Mouse (Mus musculus) neural tube, embryonic 11.5 days (tissue): ENCODE measurements around the gene Tnxb. TPM values are rescaled to one million over a fixed set of nuclear protein-coding genes. Genes with fewer than 3 reads are reported as not detected.
A peak's percentile ranks its signal among the peaks of the same experiment; 100 is the strongest.

Experiments used
- ATAC-seq: fragments of 200-750 bp; cut with Nextera tagmentation; 2 replicates; pipeline ENCODE4 v1.8.0; 2017; ENCODE audit warnings: moderate number of reproducible peaks, mild to moderate bottlenecking, moderate TSS enrichment, moderate library complexity; ENCODE audit not compliant: insufficient read depth, low FRiP score, low TSS enrichment
- DNase-seq: peaks from one replicate; pipeline ENCODE4 v3.0.0-alpha.2; 2015; ENCODE audit warnings: low spot score
- H3K27ac ChIP-seq: fragments of 300-500 bp; sonication (generic); 2 replicates; pipeline ENCODE4 v1.5.1; 2014; ENCODE audit warnings: low read depth, mild to moderate bottlenecking, low read length
- H3K27me3 ChIP-seq: fragments of 300-500 bp; sonication (generic); 2 replicates; pipeline ENCODE4 v1.6.1; 2014; ENCODE audit warnings: mild to moderate bottlenecking, low read length, mixed read lengths; ENCODE audit not compliant: control insufficient read depth, insufficient read depth
- H3K36me3 ChIP-seq: fragments of 300-500 bp; sonication (generic); 2 replicates; pipeline ENCODE4 v1.6.1; 2014; ENCODE audit warnings: mild to moderate bottlenecking, low read length, moderate library complexity, mixed read lengths; ENCODE audit not compliant: control insufficient read depth, insufficient read depth
- H3K4me1 ChIP-seq: fragments of 300-500 bp; sonication (generic); 2 replicates; pipeline ENCODE4 v1.6.1; 2014; ENCODE audit warnings: low read length, mixed read lengths; ENCODE audit not compliant: control insufficient read depth, insufficient read depth
- H3K4me2 ChIP-seq: fragments of 300-500 bp; sonication (generic); 2 replicates; pipeline ENCODE4 v1.6.1; 2014; ENCODE audit warnings: low read depth, mild to moderate bottlenecking, moderate library complexity
- H3K4me3 ChIP-seq: fragments of 300-500 bp; sonication (generic); 2 replicates; pipeline ENCODE4 v1.5.1; 2014; ENCODE audit warnings: low read depth, low read length
- H3K9ac ChIP-seq: fragments of 300-500 bp; sonication (generic); 2 replicates; pipeline ENCODE4 v1.6.1; 2014; ENCODE audit warnings: mild to moderate bottlenecking, low read length
- H3K9me3 ChIP-seq: fragments of 300-500 bp; sonication (generic); 2 replicates; pipeline ENCODE4 v1.6.1; 2016; ENCODE audit warnings: low read length; ENCODE audit not compliant: control insufficient read depth
- WGBS: fragments of 180-500 bp; shearing (Covaris S2); extraction: QIAGEN DNeasy Blood & Tissue Kit; methylation state at CpG from one replicate; pipeline ENCODE4 v1.1.7; 2014; 5-methylcytosine and 5-hydroxymethylcytosine counted together
- polyA plus RNA-seq: library from polyadenylated mRNA; unstranded; fragments of >200 nt; fragmentation: Nextera tagmentation; extraction: Ambion mirVana; gene quantifications from 2 replicates; pipeline ENCODE4 v1.2.1, GENCODE M21; 2014

Gene Tnxb
- polyA plus RNA-seq, 1 experiment from 2014 or later: 0.03 TPM

GRCm38 (mm10) chr17:34659897-34660214 is 10.5 kb upstream of the Tnxb start:
- Histone ChIP-seq H3K9ac (no peak overlapping the region), H3K27ac (no peak overlapping the region), H3K9me3 (no peaks in the 10 kb centered on the region), H3K4me1 (no peaks in the 10 kb centered on the region), H3K4me3 (no peak overlapping the region), H3K4me2 (no peak overlapping the region), H3K36me3 (no peaks in the 10 kb centered on the region), H3K27me3 (peaks cover 11% of the 10 kb centered on the region)
- ATAC-seq: no peak
- 64% methylated on average over 3 of the region's 3 CpGs for WGBS
- no peak for DNase-seq

DNA sequence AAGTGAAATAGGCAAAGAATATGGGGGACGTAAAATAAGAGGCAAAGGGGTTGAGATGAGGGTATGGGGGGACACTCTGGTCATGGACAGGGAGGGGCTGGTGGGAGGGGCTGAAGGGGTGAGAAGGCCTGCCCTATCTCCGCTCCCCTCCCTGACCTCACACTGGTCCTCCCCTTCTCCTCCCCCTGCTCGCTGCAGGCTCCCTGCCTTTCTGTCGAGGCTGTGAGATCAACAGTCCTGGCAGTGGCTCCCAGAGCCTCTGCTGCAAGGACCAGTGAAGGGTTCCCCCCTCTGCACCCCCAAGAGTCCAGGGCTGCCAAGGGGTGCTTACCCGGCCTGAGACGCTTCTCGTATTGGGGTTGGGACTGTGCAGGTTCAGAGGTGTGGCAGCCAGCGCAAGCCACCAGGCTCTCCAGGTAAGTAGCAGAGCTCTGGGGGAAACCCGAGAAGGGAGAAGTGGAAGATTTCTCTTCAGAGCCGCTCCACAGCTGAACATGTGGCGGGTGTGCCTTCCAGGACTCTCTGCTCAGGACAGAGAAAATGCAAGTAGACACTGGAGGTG is 10.0 kb upstream of the Tnxb start:
- H3K27ac ChIP-seq: no peak overlapping the region
- no peaks in the 10 kb centered on the region for H3K9me3 ChIP-seq
- peaks cover 11% of the 10 kb centered on the region for H3K27me3 ChIP-seq
- no peak overlapping the region for H3K9ac ChIP-seq
- no peaks in the 10 kb centered on the region for H3K4me1 ChIP-seq
- no peak overlapping the region for H3K4me3 ChIP-seq
- DNase-seq (no peak), ATAC-seq (no peak)
- H3K36me3 ChIP-seq: no peaks in the 10 kb centered on the region
- 35% methylated on average over 11 of the region's 11 CpGs for WGBS
- no peak overlapping the region for H3K4me2 ChIP-seq

- peaks cover 11% of the 10 kb centered on the region for H3K27me3 ChIP-seq
- H3K4me3 ChIP-seq: no peak overlapping the region
- DNase-seq (no peak), ATAC-seq (no peak)
- no peaks in the 10 kb centered on the region for H3K4me1 ChIP-seq
- H3K9ac ChIP-seq: no peak overlapping the region
- H3K36me3 ChIP-seq: no peaks in the 10 kb centered on the region
- no peaks in the 10 kb centered on the region for H3K9me3 ChIP-seq
- WGBS: 9% methylated on average over 19 of the region's 19 CpGs
- H3K27ac ChIP-seq: no peak overlapping the region
- no peak overlapping the region for H3K4me2 ChIP-seq
These were observed 9.2 kb upstream of the Tnxb start for GRCm38 (mm10) chr17:34661121-34661591.

DNA sequence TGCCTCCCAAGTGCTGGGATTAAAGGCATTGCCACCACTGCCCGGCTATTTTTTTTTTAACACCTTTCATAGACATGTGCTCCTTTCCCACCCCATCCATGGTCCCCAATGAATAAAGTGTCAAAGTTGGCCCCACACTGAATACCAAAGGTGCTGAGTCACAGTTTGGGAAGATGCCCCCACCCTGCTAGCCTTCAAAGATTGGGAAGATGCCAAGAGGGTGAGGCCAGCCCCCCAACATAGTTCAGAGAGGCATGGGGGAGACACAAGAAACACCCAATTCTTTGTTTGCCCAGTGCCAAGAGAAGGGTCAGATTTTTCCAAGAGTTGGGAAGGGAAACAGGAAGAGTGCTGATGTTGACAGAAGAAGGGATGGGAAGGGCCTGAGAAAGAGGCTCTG is 7.9 kb upstream of the Tnxb start:
- no peak overlapping the region for H3K4me2 ChIP-seq
- H3K36me3 ChIP-seq: no peaks in the 10 kb centered on the region
- no peaks in the 10 kb centered on the region for H3K9me3 ChIP-seq
- DNase-seq (no peak), ATAC-seq (no peak)
- H3K4me3 ChIP-seq: no peak overlapping the region
- no peak overlapping the region for H3K27ac ChIP-seq
- WGBS: 81% methylated on average over 1 of the region's 1 CpGs
- no peak overlapping the region for H3K9ac ChIP-seq
- peaks cover 11% of the 10 kb centered on the region for H3K27me3 ChIP-seq
- H3K4me1 ChIP-seq: no peaks in the 10 kb centered on the region

DNA sequence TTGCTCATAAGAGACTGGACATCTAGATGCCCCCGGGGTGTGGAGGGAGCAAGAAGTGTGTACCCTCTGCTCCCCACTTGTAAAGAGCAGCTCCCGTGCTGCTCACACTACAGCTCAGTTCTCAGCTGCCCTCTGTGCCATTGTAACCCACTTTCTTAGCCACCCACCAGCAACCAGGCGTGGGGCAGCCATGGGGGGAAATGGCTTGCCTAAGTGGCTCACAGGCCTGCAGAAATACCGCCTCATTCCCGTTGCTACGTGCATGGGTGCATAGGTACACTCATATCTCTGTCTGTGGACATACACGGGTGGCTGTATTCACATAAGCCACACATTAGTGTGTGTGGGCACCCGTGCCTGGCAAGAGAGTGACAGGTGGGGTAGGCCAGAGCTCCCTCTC is 7.4 kb upstream of the Tnxb start:
- H3K9me3 ChIP-seq: no peaks in the 10 kb centered on the region
- ATAC-seq (no peak), DNase-seq (no peak)
- H3K27me3 ChIP-seq: peaks cover 11% of the 10 kb centered on the region
- H3K27ac ChIP-seq: no peak overlapping the region
- H3K4me2 ChIP-seq: no peak overlapping the region
- H3K4me3 ChIP-seq: no peak overlapping the region
- H3K4me1 ChIP-seq: no peaks in the 10 kb centered on the region
- no peaks in the 10 kb centered on the region for H3K36me3 ChIP-seq
- 84% methylated on average over 8 of the region's 8 CpGs for WGBS
- no peak overlapping the region for H3K9ac ChIP-seq

DNA sequence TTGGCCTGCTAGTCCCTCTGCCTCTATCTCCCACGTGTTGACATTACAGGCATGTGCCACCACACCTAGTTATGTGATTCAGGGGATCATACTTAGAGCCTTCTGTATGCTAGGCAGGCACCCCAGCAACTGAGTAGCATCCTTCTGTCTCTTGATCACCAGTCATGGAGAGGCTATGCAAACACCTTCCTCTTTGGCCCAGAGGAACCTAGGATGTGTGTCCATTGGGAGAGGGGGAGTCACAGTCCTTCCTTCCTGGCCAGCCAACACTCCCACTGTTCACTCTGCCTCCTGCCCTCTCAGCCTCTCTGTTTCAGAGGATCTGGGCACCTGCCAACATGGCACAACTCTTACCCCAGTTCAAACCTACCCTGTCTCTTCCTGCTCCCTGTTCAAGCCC is 6.8 kb upstream of the Tnxb start:
- DNase-seq: no peak
- Histone ChIP-seq H3K36me3 (no peaks in the 10 kb centered on the region), H3K27ac (no peak overlapping the region), H3K27me3 (peaks cover 11% of the 10 kb centered on the region), H3K9me3 (no peaks in the 10 kb centered on the region), H3K4me3 (no peak overlapping the region), H3K4me1 (no peaks in the 10 kb centered on the region), H3K9ac (no peak overlapping the region), H3K4me2 (no peak overlapping the region)
- WGBS: 62% methylated on average over 1 of the region's 1 CpGs
- no peak for ATAC-seq

DNA sequence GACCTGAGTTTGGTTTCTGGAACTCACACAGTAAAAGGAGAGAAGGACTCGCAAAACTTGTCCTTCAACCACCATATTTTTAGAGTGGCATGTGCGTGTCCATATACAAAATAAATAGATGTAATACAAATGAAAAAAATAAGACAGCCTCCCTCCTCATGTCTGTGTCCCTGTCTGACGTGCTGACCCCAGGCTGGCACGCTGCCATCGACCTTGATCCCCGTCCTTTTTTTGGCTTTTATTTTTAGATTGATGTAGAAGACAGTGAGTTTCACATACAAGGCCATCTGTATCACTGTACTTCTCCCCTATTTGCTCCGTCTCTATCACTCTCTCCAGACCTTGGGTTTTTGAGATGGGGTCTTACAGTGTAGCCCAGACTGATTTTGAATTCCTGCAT is 5.9 kb upstream of the Tnxb start:
- no peaks in the 10 kb centered on the region for H3K36me3 ChIP-seq
- no peak overlapping the region for H3K4me3 ChIP-seq
- no peaks in the 10 kb centered on the region for H3K9me3 ChIP-seq
- no peak overlapping the region for H3K4me2 ChIP-seq
- H3K27ac ChIP-seq: no peak overlapping the region
- DNase-seq (no peak), ATAC-seq (no peak)
- H3K27me3 ChIP-seq: peaks cover 9% of the 10 kb centered on the region
- H3K4me1 ChIP-seq: no peaks in the 10 kb centered on the region
- H3K9ac ChIP-seq: no peak overlapping the region
- 83% methylated on average over 7 of the region's 7 CpGs for WGBS

DNA sequence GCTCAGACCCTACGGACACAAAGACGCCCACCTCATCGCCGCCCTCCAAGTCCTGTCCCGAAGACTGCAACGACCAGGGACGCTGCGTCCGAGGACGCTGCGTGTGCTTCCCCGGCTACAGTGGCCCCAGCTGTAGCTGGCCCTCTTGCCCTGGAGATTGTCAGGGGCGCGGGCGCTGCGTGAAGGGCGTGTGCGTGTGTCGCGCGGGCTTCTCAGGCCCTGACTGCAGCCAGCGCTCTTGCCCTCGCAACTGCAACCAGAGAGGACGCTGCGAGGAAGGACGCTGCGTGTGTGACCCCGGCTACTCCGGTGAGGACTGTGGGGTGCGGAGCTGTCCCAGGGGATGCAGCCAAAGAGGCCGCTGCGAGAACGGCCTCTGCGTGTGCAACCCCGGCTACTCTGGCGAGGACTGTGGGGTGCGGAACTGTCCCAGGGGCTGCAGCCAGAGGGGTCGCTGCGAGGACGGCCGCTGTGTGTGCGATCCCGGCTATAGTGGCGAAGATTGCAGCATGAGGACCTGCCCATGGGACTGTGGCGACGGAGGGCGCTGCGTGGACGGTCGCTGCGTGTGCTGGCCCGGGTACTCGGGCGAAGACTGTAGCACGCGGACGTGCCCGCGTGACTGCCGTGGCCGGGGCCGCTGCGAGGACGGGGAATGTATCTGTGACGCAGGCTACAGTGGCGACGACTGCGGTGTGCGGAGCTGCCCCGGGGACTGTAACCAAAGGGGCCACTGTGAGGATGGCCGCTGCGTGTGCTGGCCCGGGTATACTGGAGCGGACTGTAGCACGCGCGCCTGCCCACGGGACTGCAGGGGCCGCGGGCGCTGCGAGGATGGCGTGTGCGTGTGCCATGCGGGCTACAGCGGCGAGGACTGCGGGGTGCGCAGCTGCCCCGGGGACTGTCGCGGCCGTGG is 1.1 kb downstream of the Tnxb start:
- peaks cover 43% of the 10 kb centered on the region for H3K27me3 ChIP-seq
- peak overlapping the region; percentile 33 for H3K9ac ChIP-seq
- no peaks in the 10 kb centered on the region for H3K36me3 ChIP-seq
- no peaks in the 10 kb centered on the region for H3K9me3 ChIP-seq
- peak overlapping the region; percentile 51 for H3K4me2 ChIP-seq
- H3K27ac ChIP-seq: no peak overlapping the region
- peak; percentile 48 for DNase-seq
- peaks cover 5% of the 10 kb centered on the region; the same call in 1 of the 2 replicates for H3K4me1 ChIP-seq
- H3K4me3 ChIP-seq: peak overlapping the region; percentile 30
- ATAC-seq: no peak; the same call in 1 of the 2 replicates
- 7% methylated on average over 82 of the region's 93 CpGs for WGBS
